Mouse (Mus musculus) heart, embryonic 14.5 days (tissue): ENCODE results near the gene Ctnnd2. TPM values are rescaled to one million over a fixed set of nuclear protein-coding genes. Genes with fewer than 3 reads are reported as not detected.
"Not testable (repeated sequence)": the region's sequence is repeated elsewhere in the genome, so short reads cannot be mapped to it uniquely, and the experiment has no call there.

Experiments used
- ATAC-seq: fragments of 200-750 bp; cut with Nextera tagmentation; 2 replicates; pipeline ENCODE4 v1.8.0; 2017; ENCODE audit warnings: low read depth, moderate TSS enrichment; ENCODE audit not compliant: insufficient number of reproducible peaks, insufficient read depth, low FRiP score
- H3K27ac ChIP-seq, 2 experiments: fragments of 200-500 bp in 1 of 2; fragments of 300-500 bp in 1 of 2; sonication (generic) in 1 of 2; replicated peaks in 1 of 2; 2 replicates each; pipeline ENCODE4 v1.5.1; 2012 to 2014; ENCODE audit warnings: low read depth in 2 of 2, low read length in 2 of 2, control low read depth in 1 of 2, mild to moderate bottlenecking in 1 of 2, mixed read lengths in 1 of 2; ENCODE audit not compliant: control insufficient read depth in 1 of 2, insufficient read depth in 1 of 2
- H3K27me3 ChIP-seq: fragments of 300-500 bp; sonication (generic); 2 replicates; pipeline ENCODE4 v1.6.1; 2014; ENCODE audit warnings: mild to moderate bottlenecking, low read length, control low read depth; ENCODE audit not compliant: control insufficient read depth, insufficient read depth
- H3K36me3 ChIP-seq: fragments of 300-500 bp; sonication (generic); 2 replicates; pipeline ENCODE4 v1.6.1; 2014; ENCODE audit warnings: mild to moderate bottlenecking, control low read depth, low read length, mixed read lengths; ENCODE audit not compliant: control insufficient read depth, insufficient read depth
- H3K4me1 ChIP-seq, 2 experiments: fragments of 200-500 bp in 1 of 2; fragments of 300-500 bp in 1 of 2; sonication (generic) in 1 of 2; 2 replicates each; pipeline ENCODE4 v1.6.1; 2012 to 2014; ENCODE audit warnings: low read length in 2 of 2, control low read depth in 1 of 2, mixed read lengths in 1 of 2; ENCODE audit not compliant: control insufficient read depth in 2 of 2, insufficient read depth in 2 of 2
- H3K4me2 ChIP-seq: fragments of 300-500 bp; sonication (generic); 2 replicates; pipeline ENCODE4 v1.6.1; 2014; ENCODE audit warnings: mild to moderate bottlenecking, low read length
- H3K4me3 ChIP-seq, 2 experiments: fragments of 200-500 bp in 1 of 2; fragments of 300-500 bp in 1 of 2; sonication (generic) in 1 of 2; 2 replicates each; pipeline ENCODE4 v1.5.1; 2012 to 2014; ENCODE audit warnings: low read length in 2 of 2, mild to moderate bottlenecking in 2 of 2, control low read depth in 1 of 2, low read depth in 1 of 2, moderate library complexity in 1 of 2; ENCODE audit not compliant: control insufficient read depth in 1 of 2, insufficient read depth in 1 of 2
- H3K9ac ChIP-seq: fragments of 300-500 bp; sonication (generic); 2 replicates; pipeline ENCODE4 v1.6.1; 2014; ENCODE audit warnings: mild to moderate bottlenecking, low read length
- H3K9me3 ChIP-seq: fragments of 300-500 bp; sonication (generic); 2 replicates; pipeline ENCODE4 v1.6.1; 2016; ENCODE audit warnings: low read length, control low read depth; ENCODE audit not compliant: control insufficient read depth
- WGBS: fragments of 180-500 bp; shearing (Covaris S2); extraction: QIAGEN DNeasy Blood & Tissue Kit; methylation state at CpG from one replicate; pipeline ENCODE4 v1.1.7; 2014; 5-methylcytosine and 5-hydroxymethylcytosine counted together
- polyA plus RNA-seq: library from polyadenylated mRNA; unstranded; fragments of >200 nt; fragmentation: Nextera tagmentation; extraction: Ambion mirVana; gene quantifications from 2 replicates; pipeline ENCODE4 v1.2.1, GENCODE M21; 2014

Ctnnd2 gene
- polyA plus RNA-seq = 0.38 and 0.61 TPM in 2 replicates

GRCm38 (mm10) chr15:30172391-30173281, at the start of gene Ctnnd2:
TSS of gene Ctnnd2 (plus strand) at chr15:30172593.
- Histone ChIP-seq H3K9me3 (no peaks in the 10 kb centered on the region), H3K27ac (no peak within 1 kb of the TSS), H3K4me3 (peak within 1 kb of the TSS; percentile 66 to 81), H3K9ac (peak within 1 kb of the TSS; percentile 64), H3K27me3 (peaks cover 31% of the 10 kb centered on the region), H3K4me1 (peaks cover 2 to 13% of the 10 kb centered on the region in 2 experiments; a peak in 3 of 4 replicates), H3K36me3 (no peaks in the 10 kb centered on the region), H3K4me2 (peak within 1 kb of the TSS; percentile 98)
- under 1% methylated on average over 85 of the region's 136 CpGs for WGBS
- ATAC-seq = peak; percentile 47; the same call in 1 of the 2 replicates

GRCm38 (mm10) chr15:30130705-30131104, 41.7 kb upstream of the Ctnnd2 start:
- WGBS = 66% methylated on average over 6 of the region's 6 CpGs
- Histone ChIP-seq H3K36me3 (no peaks in the 10 kb centered on the region), H3K27ac (no peak overlapping the region), H3K4me2 (no peak overlapping the region), H3K9ac (no peak overlapping the region), H3K27me3 (no peaks in the 10 kb centered on the region), H3K9me3 (no peaks in the 10 kb centered on the region), H3K4me1 (no peaks in the 10 kb centered on the region), H3K4me3 (no peak overlapping the region)
- ATAC-seq = no peak

GRCm38 (mm10) chr15:30139626-30140025, 32.8 kb upstream of the Ctnnd2 start:
- not testable (repeated sequence) for H3K27me3 ChIP-seq, H3K9ac ChIP-seq, H3K36me3 ChIP-seq, H3K9me3 ChIP-seq, H3K4me3 ChIP-seq, H3K4me2 ChIP-seq, H3K4me1 ChIP-seq, H3K27ac ChIP-seq, ATAC-seq
- WGBS = 40% methylated on average over 1 of the region's 1 CpGs

- Histone ChIP-seq H3K27ac (no peak overlapping the region), H3K9ac (no peak overlapping the region), H3K9me3 (no peaks in the 10 kb centered on the region), H3K4me2 (no peak overlapping the region), H3K36me3 (no peaks in the 10 kb centered on the region), H3K4me3 (no peak overlapping the region), H3K4me1 (no peaks in the 10 kb centered on the region), H3K27me3 (no peaks in the 10 kb centered on the region)
- ATAC-seq = no peak
- 67% methylated on average over 2 of the region's 2 CpGs for WGBS
Measured at GRCm38 (mm10) chr15:30145413-30145812, 27.0 kb upstream of the Ctnnd2 start.

- no peaks in the 10 kb centered on the region for H3K4me1 ChIP-seq
- no peak overlapping the region for H3K27ac ChIP-seq
- no peaks in the 10 kb centered on the region for H3K27me3 ChIP-seq
- no peak overlapping the region for H3K9ac ChIP-seq
- H3K9me3 ChIP-seq = no peaks in the 10 kb centered on the region
- ATAC-seq = no peak
- no peak overlapping the region for H3K4me3 ChIP-seq
- H3K36me3 ChIP-seq = no peaks in the 10 kb centered on the region
- no peak overlapping the region for H3K4me2 ChIP-seq
- WGBS = 36% methylated on average over 2 of the region's 2 CpGs
Measured at GRCm38 (mm10) chr15:30152176-30152575, 20.2 kb upstream of the Ctnnd2 start.

GRCm38 (mm10) chr15:30157975-30158374, 14.4 kb upstream of the Ctnnd2 start:
- no peak for ATAC-seq
- H3K9ac ChIP-seq = no peak overlapping the region
- H3K4me2 ChIP-seq = no peak overlapping the region
- H3K27ac ChIP-seq = no peak overlapping the region
- H3K27me3 ChIP-seq = no peaks in the 10 kb centered on the region
- H3K9me3 ChIP-seq = no peaks in the 10 kb centered on the region
- H3K4me3 ChIP-seq = no peak overlapping the region
- 68% methylated on average over 1 of the region's 1 CpGs for WGBS
- H3K36me3 ChIP-seq = no peaks in the 10 kb centered on the region
- no peaks in the 10 kb centered on the region for H3K4me1 ChIP-seq

- H3K9me3 ChIP-seq = no peaks in the 10 kb centered on the region
- WGBS = 66% methylated on average over 8 of the region's 8 CpGs
- no peak overlapping the region for H3K4me2 ChIP-seq
- H3K9ac ChIP-seq = no peak overlapping the region
- ATAC-seq = no peak
- peaks cover 2 to 13% of the 10 kb centered on the region in 2 experiments; a peak in 3 of 4 replicates for H3K4me1 ChIP-seq
- H3K4me3 ChIP-seq = no peak overlapping the region
- H3K27ac ChIP-seq = no peak overlapping the region
- peaks cover 31% of the 10 kb centered on the region for H3K27me3 ChIP-seq
- no peaks in the 10 kb centered on the region for H3K36me3 ChIP-seq
Measured at GRCm38 (mm10) chr15:30170031-30170430, 2.4 kb upstream of the Ctnnd2 start.
